Mouse (Mus musculus) intestine, postnatal 0 days (tissue): ENCODE results near the gene H2afz. TPM values are rescaled to one million over a fixed set of nuclear protein-coding genes. Genes with fewer than 3 reads are reported as not detected.
"Not testable (repeated sequence)": the region's sequence is repeated elsewhere in the genome, so short reads cannot be mapped to it uniquely, and the experiment has no call there.

ENCODE experiments used
- ATAC-seq: fragments of 200-750 bp; cut with Nextera tagmentation; 2 replicates; pipeline ENCODE4 v1.8.0; 2017; ENCODE audit warnings: mild to moderate bottlenecking, moderate TSS enrichment, moderate library complexity
- H3K27ac ChIP-seq: fragments of 300-500 bp; sonication (generic); 2 replicates; pipeline ENCODE4 v1.5.1; 2014; ENCODE audit warnings: mild to moderate bottlenecking, low read depth, low read length, moderate library complexity
- H3K27me3 ChIP-seq: fragments of 300-500 bp; sonication (generic); replicated peaks from 2 replicates; pipeline ENCODE4 v1.6.1; 2014; ENCODE audit warnings: low read length, mixed read lengths; ENCODE audit not compliant: control insufficient read depth, insufficient read depth
- H3K36me3 ChIP-seq: fragments of 300-500 bp; sonication (generic); 2 replicates; pipeline ENCODE4 v1.6.1; 2014; ENCODE audit warnings: mild to moderate bottlenecking, moderate library complexity; ENCODE audit not compliant: control insufficient read depth, insufficient read depth
- H3K4me1 ChIP-seq: fragments of 300-500 bp; sonication (generic); replicated peaks from 2 replicates; pipeline ENCODE4 v1.6.1; 2014; ENCODE audit warnings: antibody characterized with exemption, low read length, mixed read lengths; ENCODE audit not compliant: control insufficient read depth, insufficient read depth
- H3K4me2 ChIP-seq: fragments of 300-500 bp; sonication (generic); replicated peaks from 2 replicates; pipeline ENCODE4 v1.6.1; 2014; ENCODE audit warnings: low read depth, mild to moderate bottlenecking, moderate library complexity
- H3K4me3 ChIP-seq: fragments of 300-500 bp; sonication (generic); 2 replicates; pipeline ENCODE4 v1.5.1; 2014; ENCODE audit warnings: low read depth, low read length
- H3K9ac ChIP-seq: fragments of 300-500 bp; sonication (generic); 2 replicates; pipeline ENCODE4 v1.6.1; 2014; ENCODE audit warnings: mild to moderate bottlenecking, low read depth, low read length
- H3K9me3 ChIP-seq: fragments of 300-500 bp; sonication (generic); 2 replicates; pipeline ENCODE4 v1.6.1; 2016; ENCODE audit warnings: mixed run types; ENCODE audit not compliant: control insufficient read depth
- CTCF ChIP-seq: sonication (generic); IDR thresholded peaks from 2 replicates; pipeline ENCODE4 v1.5.1; 2016; ENCODE audit warnings: low read depth, mild to moderate bottlenecking, control low read depth, antibody characterized with exemption, moderate library complexity
- WGBS: fragments of 180-500 bp; shearing (Covaris S2); extraction: QIAGEN DNeasy Blood & Tissue Kit; methylation state at CpG from one replicate; pipeline ENCODE4 v1.1.7; 2014; 5-methylcytosine and 5-hydroxymethylcytosine counted together
- polyA plus RNA-seq: library from polyadenylated mRNA; unstranded; fragments of >200 nt; fragmentation: Nextera tagmentation; extraction: Ambion mirVana; gene quantifications from 2 replicates; pipeline ENCODE4 v1.2.1, GENCODE M21; 2015

Gene H2afz
- polyA plus RNA-seq, 1 experiment from 2014 or later: 974 TPM

- Histone ChIP-seq H3K27me3 (no peaks in the 10 kb centered on the region), H3K4me3 (no peak overlapping the region), H3K4me2 (no peak overlapping the region), H3K27ac (no peak overlapping the region), H3K9ac (no peak overlapping the region), H3K4me1 (no peaks in the 10 kb centered on the region), H3K36me3 (peaks cover 20% of the 10 kb centered on the region), H3K9me3 (no peaks in the 10 kb centered on the region)
- no peak for TF ChIP-seq CTCF
- WGBS: 83% methylated on average over 5 of the region's 5 CpGs
- no peak for ATAC-seq
Measured at GRCm38 (mm10) chr3:137897685-137898084, 33.4 kb downstream of the H2afz start.

DNA sequence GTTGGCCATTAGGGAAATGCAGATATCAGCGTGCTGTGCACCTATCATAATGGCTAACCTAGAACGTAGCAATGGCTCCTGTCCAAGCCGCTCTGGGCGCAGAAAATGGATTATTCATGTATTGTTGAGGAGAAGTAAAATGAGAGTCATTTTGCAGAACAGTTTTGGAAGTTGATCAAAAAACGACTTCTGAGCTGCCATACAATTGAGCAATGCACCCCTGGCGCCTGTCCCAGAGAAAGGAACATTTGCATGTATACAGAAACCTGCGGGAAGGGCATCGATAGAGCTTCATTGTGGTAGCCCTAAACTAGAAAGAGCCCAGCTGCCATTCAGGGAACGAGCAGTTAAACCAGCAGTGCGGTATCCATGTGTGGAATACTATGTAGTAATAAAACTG lies 35.9 kb downstream of the H2afz start:
- 89% methylated on average over 10 of the region's 10 CpGs for WGBS
- Histone ChIP-seq H3K27ac (no peak overlapping the region), H3K9me3 (no peaks in the 10 kb centered on the region), H3K4me1 (no peaks in the 10 kb centered on the region), H3K36me3 (peaks cover 38% of the 10 kb centered on the region), H3K4me2 (no peak overlapping the region), H3K27me3 (no peaks in the 10 kb centered on the region), H3K4me3 (no peak overlapping the region), H3K9ac (no peak overlapping the region)
- ATAC-seq: no peak
- no peak for TF ChIP-seq CTCF

GRCm38 (mm10) chr3:137913093-137913492 lies 48.8 kb downstream of the H2afz start:
- no peak for TF ChIP-seq CTCF
- peak; percentile 67 for ATAC-seq
- Histone ChIP-seq H3K9ac (no peak overlapping the region), H3K4me3 (no peak overlapping the region), H3K27me3 (no peaks in the 10 kb centered on the region), H3K9me3 (no peaks in the 10 kb centered on the region), H3K4me2 (no peak overlapping the region), H3K4me1 (peaks cover 5% of the 10 kb centered on the region; the same call in 1 of the 2 replicates), H3K27ac (no peak overlapping the region), H3K36me3 (peaks cover 2% of the 10 kb centered on the region; the same call in 1 of the 2 replicates)
- 32% methylated on average over 2 of the region's 2 CpGs for WGBS

- no CpG with 5 or more reads among the region's 1 CpGs for WGBS
- not testable (repeated sequence) for H3K4me1 ChIP-seq, H3K4me3 ChIP-seq, H3K27me3 ChIP-seq, H3K4me2 ChIP-seq, H3K9me3 ChIP-seq, H3K36me3 ChIP-seq, H3K9ac ChIP-seq, ATAC-seq, H3K27ac ChIP-seq
Measured at GRCm38 (mm10) chr3:137914567-137914966, 50.3 kb downstream of the H2afz start.

Other genes with a start within 250 kb of the H2afz start
- gene Ddit4l, start 242.9 kb upstream of the H2afz start, polyA plus RNA-seq: 0.95 and 1.7 TPM in 2 replicates
- gene Gm21962, start 193.0 kb upstream of the H2afz start, polyA plus RNA-seq: not detected in 2 replicates
- gene Dnajb14, start 3.2 kb downstream of the H2afz start, polyA plus RNA-seq: 10.6 and 11.1 TPM in 2 replicates
- 156 and 160 TPM in 2 replicates for gene Lamtor3, start 54.0 kb downstream of the H2afz start, polyA plus RNA-seq
- gene Dapp1, start 117.1 kb downstream of the H2afz start, polyA plus RNA-seq: 70.6 and 71.2 TPM in 2 replicates
- 0.07 and 0.08 TPM in 2 replicates for gene 1110002E22Rik, start 200.6 kb downstream of the H2afz start, polyA plus RNA-seq
- not detected in 2 replicates for gene Gm5105, start 202.9 kb downstream of the H2afz start, polyA plus RNA-seq